Mouse (Mus musculus) spleen, postnatal 36 days (tissue): ENCODE data around the gene P2rx2.

Experiments used
- DNase-seq, 2 experiments: peaks; one replicate each; pipeline ENCODE4 v3.0.0; 2022; ENCODE audit warnings: low spot score in 2 of 2, mixed read lengths in 1 of 2

P2rx2 gene

DNA sequence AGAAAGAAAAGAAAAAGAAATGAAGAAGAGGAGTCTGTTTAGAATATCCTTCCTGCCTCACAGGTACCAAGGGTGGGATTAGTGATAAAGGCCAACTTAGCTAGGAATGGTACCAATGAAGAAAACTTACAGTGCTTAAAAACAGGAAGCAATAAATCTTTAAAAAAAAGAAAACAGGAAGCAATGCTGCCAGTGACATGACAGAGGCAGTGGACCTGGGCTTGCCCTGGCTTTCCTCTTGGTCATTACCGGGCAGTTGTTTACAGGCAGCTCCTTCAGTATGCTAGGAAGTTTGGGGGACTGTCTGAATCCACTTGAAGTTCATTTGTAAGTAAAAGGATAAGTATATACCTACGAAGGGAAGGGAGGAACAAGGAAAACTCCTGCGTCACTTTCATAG is 12.5 kb downstream of the P2rx2 start:
- no peak for DNase-seq

DNA sequence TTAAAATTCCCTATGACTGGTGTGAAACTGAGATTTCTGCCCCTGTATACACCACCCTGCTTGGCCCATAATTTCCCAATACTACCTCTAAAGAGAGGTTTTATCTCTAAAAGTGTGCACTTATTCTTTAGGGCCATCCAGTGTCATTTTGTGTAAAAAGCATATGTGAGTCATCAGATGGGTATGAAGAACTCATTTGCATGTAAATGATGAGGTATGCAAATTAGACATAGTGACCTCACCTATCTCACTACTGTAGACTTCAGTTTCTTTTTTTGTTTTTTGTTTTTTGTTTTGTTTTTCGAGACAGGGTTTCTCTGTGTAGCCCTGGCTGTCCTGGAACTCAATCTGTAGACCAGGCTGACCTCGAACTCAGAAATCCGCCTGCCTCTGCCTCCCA is 29.9 kb downstream of the P2rx2 start:
- DNase-seq: no peak

DNA sequence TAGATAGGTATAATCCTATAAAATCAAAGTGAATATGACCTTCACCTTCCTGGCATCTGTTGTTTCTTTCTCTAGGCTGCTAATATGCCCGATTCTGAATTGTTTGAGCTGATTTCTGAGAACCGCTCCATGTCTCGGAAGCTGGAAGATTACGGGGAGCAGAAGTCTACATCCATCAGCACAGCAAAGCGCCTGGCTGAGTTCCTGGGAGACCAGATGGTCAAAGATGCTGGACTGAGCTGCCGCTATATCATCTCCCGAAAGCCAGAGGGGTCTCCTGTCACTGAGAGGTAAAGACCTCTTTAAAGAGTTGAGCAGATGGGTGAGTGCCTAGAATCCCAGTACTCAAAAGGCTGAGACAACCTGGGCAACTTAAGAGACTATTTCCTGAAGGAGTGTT is 34.2 kb downstream of the P2rx2 start:
- no peak for DNase-seq

DNA sequence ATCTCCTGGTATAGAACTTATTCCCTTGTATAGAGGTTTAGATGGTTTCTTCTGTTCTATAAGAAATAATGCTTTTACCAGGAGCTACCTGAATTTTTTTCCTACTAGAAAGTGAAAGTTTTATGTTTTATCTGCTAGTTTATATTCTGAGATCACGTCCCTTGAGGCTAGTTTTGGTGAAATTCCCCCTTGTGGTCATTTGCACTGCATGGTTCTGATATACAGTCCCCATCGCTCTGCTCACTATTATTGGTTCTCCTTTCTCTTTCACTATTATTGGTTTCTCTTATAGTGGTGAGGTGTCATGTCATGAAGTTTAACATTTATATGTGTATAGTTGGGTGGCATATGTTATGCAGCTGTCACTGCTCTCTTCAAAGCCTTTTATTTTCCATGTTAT is 42.4 kb downstream of the P2rx2 start:
- no peak for DNase-seq

DNA sequence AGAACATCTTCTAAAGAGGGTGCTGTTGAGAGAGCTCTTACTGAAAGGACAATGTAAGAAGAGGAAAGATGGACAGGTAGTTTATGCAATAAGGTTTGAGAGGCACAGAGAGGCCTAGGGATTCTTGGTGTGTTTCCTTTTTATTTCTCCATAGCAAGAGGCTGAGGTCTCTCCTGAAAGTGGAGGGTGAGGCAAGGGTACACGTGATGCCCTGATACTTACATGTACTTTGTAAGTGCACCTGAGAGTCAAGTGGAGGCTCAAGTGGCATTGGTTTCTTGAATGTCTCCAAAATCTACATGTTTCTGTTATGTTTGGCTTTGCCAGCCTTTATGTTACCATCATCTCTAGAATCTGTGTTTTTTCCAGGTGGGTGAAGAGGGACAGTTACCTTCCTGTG is 46.4 kb downstream of the P2rx2 start:
- no peak for DNase-seq

DNA sequence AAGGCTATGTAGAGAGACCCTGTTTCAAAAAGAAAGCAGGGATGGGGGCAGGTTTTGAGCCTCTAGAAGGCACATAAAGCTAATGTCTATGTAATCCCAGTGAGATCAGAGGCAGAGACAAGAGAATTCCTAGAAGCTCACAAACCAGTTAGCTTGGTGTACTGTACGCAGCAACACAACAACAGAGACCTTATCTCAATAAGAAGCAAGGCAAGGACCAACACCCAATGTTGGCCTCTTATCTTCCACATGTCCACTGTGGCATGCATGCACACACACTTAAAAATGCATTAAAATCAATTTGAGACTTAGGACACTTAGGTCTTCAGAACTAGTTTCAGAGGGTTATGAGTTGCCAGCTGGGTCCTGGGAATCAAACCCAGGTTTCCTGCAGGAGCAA is 51.4 kb downstream of the P2rx2 start:
- no peak for DNase-seq
